Mouse (Mus musculus) central nervous system, embryonic 11.5 days (tissue): ENCODE results near the gene Ndrg2. TPM values are rescaled to one million over a fixed set of nuclear protein-coding genes. Genes with fewer than 3 reads are reported as not detected.

Experiments
- polyA plus RNA-seq: library from polyadenylated mRNA; depleted of rRNA; stranded (reverse); fragments of >200 nt; gene quantifications from 2 replicates; pipeline ENCODE4 v1.2.3, GENCODE M21; 2012; rRNA removed

Gene Ndrg2
- 10.3 and 13.9 TPM in 2 replicates for polyA plus RNA-seq

DNA sequence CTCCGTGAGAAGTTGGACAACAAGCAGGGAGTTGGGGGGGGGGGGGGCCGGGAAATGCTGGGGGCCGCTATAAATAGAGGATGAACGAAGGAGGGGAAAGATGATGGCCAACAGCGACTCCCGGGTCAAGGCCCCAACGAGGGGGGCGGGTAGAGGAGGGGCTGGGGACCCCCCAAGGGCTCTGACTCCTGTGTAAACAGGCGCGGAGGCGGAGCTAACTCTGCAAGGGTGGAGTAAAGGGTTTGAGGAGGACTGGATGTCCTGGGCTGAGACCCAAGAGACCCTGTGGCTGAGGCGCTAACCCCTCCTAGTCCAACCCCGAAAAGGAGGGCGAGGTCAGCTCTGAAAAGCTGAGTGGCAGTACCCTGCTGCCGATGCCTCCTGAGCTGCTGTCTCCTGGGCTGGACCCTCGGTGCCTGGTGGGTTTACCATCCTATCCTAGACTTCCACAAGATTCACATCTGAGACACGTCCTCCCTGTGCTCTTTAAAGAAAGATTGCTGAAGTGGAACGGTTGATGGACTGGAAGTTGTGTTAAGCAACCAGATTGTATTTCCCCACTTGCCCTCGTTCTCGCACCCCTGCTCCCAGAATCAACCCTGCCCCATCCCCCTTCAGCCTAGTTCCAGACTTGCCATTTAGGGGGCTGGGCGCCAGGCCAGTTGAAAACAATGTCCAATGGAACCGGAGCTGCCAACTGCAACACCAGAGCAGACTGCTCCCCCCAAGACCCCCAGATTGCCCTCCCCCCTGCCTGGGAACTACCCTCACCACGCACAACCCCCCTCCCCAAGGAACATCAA lies at the start of gene Ndrg2:
TSS of gene Ndrg2 (minus strand) at position 199 of the 803 bp plus-strand sequence.

DNA sequence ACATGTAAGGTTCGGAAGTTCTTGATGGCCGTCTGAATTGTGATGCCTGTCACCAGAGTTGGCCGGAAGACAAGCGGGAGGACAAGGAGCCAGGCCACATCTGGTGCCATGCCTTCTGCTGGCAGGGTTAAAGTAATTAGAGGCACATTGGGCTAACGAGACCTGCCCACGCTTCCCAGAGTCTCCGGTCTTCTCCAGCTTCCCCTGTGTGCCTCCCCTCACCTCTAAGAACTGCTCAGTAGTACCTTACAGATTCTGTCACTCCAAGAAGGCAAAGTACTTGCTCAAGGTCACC lies 8.6 kb upstream of the Ndrg2 start, which contains the start of gene Rnase13:
TSS of gene Rnase13 (minus strand) at position 203 of the 295 bp plus-strand sequence.

DNA sequence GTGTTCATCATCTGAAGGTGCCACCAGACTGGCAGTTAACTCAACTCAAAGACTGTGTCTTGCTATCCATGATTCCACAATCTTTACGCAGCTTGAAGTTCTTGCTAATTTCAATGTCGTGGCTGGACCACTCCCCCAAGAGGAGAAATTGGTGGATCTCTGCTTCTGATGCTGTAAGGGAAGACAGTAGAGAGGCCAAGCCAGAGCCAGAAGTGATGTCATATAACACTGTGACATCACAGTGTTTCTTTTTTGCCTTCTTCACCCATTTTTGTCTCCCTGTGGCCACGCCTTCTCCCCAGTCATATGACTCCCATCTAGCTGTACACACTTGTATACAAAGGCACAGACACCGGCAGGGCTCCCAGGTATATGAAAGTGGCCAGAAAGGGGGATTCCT lies 4.2 kb upstream of the Ndrg2 start, which contains the start of gene Tppp2:
TSS of gene Tppp2 (plus strand) at position 301 of the 400 bp plus-strand sequence.

DNA sequence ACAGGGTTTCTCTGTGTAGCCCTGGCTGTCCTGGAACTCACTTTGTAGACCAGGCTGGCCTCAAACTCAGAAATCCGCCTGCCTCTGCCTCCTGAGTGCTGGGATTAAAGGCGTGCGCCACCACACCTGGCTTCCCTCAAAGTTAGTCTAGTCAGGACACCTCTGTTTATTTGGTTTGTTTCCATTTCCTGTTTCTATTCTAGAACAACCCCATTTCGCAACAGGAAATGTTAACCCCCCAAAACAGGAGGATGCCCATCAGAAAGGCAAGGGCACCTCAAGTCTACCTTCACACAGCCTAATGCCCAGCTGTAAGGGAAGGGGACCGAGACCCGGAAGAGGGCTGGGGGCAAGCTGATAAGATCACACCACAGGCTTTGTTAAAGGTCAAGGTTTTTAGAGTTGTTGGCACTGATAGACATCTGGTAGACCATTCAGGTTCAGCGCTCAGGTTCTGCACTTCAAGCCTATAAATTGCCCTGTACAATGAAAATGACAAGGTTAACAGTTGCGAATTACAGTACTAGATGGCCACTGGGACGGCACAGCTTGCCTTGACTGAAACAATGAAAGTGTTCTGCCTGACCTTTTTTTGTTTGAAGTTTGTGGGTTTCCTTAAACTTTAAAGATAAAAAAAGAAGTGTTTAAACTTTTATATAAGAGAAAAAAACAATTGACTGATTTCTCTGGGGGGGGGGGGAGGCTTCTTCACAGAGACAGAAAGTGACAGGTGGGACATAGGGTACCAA lies 21.6 kb downstream of the Ndrg2 start, which contains the start of gene Slc39a2:
TSS of gene Slc39a2 (plus strand) at position 699 of the 749 bp plus-strand sequence.

DNA sequence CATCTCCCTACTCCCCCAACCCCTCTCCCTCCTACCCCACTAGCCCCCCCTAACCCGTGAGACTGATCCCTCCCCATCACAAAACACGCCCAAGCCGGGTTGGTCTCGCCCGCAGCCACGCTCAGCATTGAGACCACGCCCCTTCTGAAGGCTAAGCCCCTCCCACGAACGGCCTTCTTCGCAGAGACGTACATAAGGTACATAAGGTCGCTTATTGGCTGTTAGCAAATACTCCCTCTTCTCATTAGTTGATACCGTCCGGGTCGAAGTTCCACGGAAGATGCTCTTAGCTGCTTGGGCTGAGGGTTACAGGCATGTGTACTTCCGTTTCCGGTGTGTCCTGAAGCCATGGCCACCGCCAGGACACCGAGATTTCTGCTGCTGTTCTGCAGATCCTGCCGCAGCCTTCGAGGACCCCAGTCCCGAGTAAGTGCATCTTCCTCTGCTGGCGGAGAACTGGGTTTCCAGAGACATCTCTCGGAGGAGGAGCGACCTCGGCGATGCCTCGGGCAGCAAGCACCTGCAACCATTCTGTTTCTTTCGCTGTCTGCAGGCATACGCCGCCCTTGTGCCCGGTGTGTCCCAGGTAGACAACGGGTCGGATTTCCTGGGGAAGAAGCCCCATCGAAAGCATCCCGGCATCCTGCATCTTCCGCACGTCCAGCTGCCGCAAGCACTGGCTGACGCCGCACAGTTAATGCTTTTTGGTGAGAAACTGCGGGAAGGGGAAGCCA lies 29.2 kb downstream of the Ndrg2 start, which contains the start of gene Mettl17:
TSS of gene Mettl17 (plus strand) at position 245 of the 734 bp plus-strand sequence.

Other genes starting within 250 kb of the Ndrg2 start
- not detected in 2 replicates for gene Gm17079, start 218.7 kb downstream of the Ndrg2 start, polyA plus RNA-seq
- not detected in 2 replicates for gene Gm5800, start 197.0 kb downstream of the Ndrg2 start, polyA plus RNA-seq
- gene Ang4, start 140.6 kb downstream of the Ndrg2 start, polyA plus RNA-seq, result not detected in 2 replicates
- not detected in 2 replicates for gene AY358078, start 114.1 kb downstream of the Ndrg2 start, polyA plus RNA-seq
- 1.4 and 2.7 TPM in 2 replicates for gene Ear6, start 60.5 kb downstream of the Ndrg2 start, polyA plus RNA-seq
- gene Mettl17, start 29.3 kb downstream of the Ndrg2 start, polyA plus RNA-seq, result 40.3 and 57.0 TPM in 2 replicates
- gene Slc39a2, start 21.3 kb downstream of the Ndrg2 start, polyA plus RNA-seq, result 3.3 and 3.7 TPM in 2 replicates
- not detected in 2 replicates for gene Tppp2, start 4.3 kb upstream of the Ndrg2 start, polyA plus RNA-seq
- not detected in 2 replicates for gene Rnase13, start 8.6 kb upstream of the Ndrg2 start, polyA plus RNA-seq
- gene Arhgef40, start 70.6 kb upstream of the Ndrg2 start, polyA plus RNA-seq, result 94.3 and 142 TPM in 2 replicates
- 1.6 and 1.7 TPM in 2 replicates for gene Tmem253, start 101.5 kb upstream of the Ndrg2 start, polyA plus RNA-seq
- 172 and 232 TPM in 2 replicates for gene Zfp219, start 106.6 kb upstream of the Ndrg2 start, polyA plus RNA-seq
- gene Olfr221, start 128.3 kb upstream of the Ndrg2 start, polyA plus RNA-seq, result not detected in 2 replicates
- 691 and 1,274 TPM in 2 replicates for gene Hnrnpc, start 189.9 kb upstream of the Ndrg2 start, polyA plus RNA-seq
- gene Rpgrip1, start 196.5 kb upstream of the Ndrg2 start, polyA plus RNA-seq, result 0.92 and 2.0 TPM in 2 replicates